Mouse (Mus musculus) heart, embryonic 10.5 days (tissue): ENCODE data around the gene Tctn1. TPM values are rescaled to one million over a fixed set of nuclear protein-coding genes. Genes with fewer than 3 reads are reported as not detected.

Experiments used
- DNase-seq: peaks from one replicate; pipeline ENCODE4 v3.0.0-alpha.2; 2017; ENCODE audit warnings: low spot score
- H3K27ac ChIP-seq: fragments of 300-500 bp; sonication (generic); 2 replicates; pipeline ENCODE4 v1.5.1; 2016; ENCODE audit warnings: mild to moderate bottlenecking
- H3K27me3 ChIP-seq: fragments of 300-500 bp; sonication (generic); 2 replicates; pipeline ENCODE4 v1.6.1; 2016; ENCODE audit warnings: mild to moderate bottlenecking; ENCODE audit not compliant: poor library complexity, insufficient read depth, severe bottlenecking
- H3K36me3 ChIP-seq: fragments of 300-500 bp; sonication (generic); 2 replicates; pipeline ENCODE4 v1.6.1; 2016; ENCODE audit warnings: mild to moderate bottlenecking, moderate library complexity
- H3K4me1 ChIP-seq: fragments of 300-500 bp; sonication (generic); 2 replicates; pipeline ENCODE4 v1.6.1; 2016; ENCODE audit warnings: mild to moderate bottlenecking
- H3K4me3 ChIP-seq: fragments of 300-500 bp; sonication (generic); 2 replicates; pipeline ENCODE4 v1.5.1; 2016; ENCODE audit warnings: mild to moderate bottlenecking, moderate library complexity
- H3K9me3 ChIP-seq: fragments of 300-500 bp; sonication (generic); 2 replicates; pipeline ENCODE4 v1.6.1; 2016; ENCODE audit warnings: mild to moderate bottlenecking, moderate library complexity
- WGBS: fragments of 180-500 bp; shearing (Covaris S2); methylation state at CpG from one replicate; pipeline ENCODE4 v1.1.7; 2016; 5-methylcytosine and 5-hydroxymethylcytosine counted together
- polyA plus RNA-seq: library from polyadenylated mRNA; unstranded; fragments of >200 nt; fragmentation: Nextera tagmentation; extraction: Ambion mirVana; gene quantifications from 2 replicates; pipeline ENCODE4 v1.2.1, GENCODE M21; 2016

The Tctn1 gene
- polyA plus RNA-seq, 1 experiment from 2014 or later = 3.1 TPM

DNA sequence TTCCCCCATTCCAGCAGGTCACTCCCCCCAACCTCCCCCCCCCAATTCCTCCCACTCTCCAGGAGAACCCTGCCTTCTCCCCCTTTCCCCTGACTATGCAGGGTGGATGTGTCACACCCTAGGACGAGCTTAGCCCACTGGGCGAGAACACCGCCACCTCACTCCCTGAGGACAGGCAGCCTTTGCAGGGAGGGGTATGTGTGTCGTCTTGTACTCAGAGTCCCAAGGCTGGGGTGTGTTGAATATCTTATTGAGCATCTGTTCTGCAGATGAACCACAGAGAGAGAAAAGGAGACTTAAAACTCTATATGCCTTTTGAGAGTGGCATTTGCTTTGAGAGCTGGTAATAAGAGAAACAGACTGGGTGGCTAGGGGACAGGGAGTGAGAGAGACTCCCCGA lies 27.1 kb downstream of the Tctn1 start:
- Histone ChIP-seq H3K27ac (no peak overlapping the region), H3K36me3 (peaks cover 28% of the 10 kb centered on the region), H3K4me1 (peaks cover 33% of the 10 kb centered on the region), H3K27me3 (no peaks in the 10 kb centered on the region), H3K9me3 (no peaks in the 10 kb centered on the region), H3K4me3 (no peak overlapping the region)
- WGBS = 68% methylated on average over 5 of the region's 5 CpGs
- DNase-seq = no peak

DNA sequence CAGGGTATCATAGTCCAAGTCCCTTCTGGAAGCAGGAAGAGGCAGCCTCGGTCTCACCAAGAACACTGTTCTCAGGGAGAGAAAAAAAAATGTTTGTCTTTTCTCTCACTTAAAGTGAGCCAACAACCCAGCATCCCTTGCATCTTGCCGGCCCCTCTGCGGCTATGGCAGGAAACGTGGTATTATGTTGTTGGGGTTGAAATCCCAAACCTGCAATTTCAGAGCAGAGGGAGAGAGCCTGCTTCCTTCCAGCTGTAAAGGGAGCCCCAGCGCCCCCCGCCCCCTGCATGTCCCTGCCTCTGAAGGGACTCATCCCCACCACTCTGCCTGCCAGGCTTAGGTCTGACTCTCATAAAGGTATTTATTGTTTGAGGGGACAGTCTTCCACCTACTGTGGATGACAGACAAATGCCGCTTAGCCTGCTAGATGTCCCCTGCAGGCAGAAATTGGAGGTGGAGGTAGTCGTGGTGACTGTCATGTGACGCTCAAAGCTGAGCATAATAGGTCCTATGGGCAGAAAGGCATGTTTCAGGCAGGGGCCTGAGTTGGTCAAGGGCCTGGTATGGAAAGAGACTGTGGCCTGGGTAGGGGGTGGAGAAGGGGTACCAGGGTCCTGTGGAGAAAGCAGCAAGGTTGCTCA lies 28.9 kb downstream of the Tctn1 start:
- 0 out of 2 replicates have a peak overlapping the region, but pooled peaks have one; percentile 2 for H3K27ac ChIP-seq
- no peak overlapping the region for H3K4me3 ChIP-seq
- H3K27me3 ChIP-seq = no peaks in the 10 kb centered on the region
- peaks cover 12% of the 10 kb centered on the region; the same call in 1 of the 2 replicates for H3K36me3 ChIP-seq
- WGBS = 71% methylated on average over 9 of the region's 9 CpGs
- no peak for DNase-seq
- H3K9me3 ChIP-seq = no peaks in the 10 kb centered on the region
- H3K4me1 ChIP-seq = peaks cover 36% of the 10 kb centered on the region

DNA sequence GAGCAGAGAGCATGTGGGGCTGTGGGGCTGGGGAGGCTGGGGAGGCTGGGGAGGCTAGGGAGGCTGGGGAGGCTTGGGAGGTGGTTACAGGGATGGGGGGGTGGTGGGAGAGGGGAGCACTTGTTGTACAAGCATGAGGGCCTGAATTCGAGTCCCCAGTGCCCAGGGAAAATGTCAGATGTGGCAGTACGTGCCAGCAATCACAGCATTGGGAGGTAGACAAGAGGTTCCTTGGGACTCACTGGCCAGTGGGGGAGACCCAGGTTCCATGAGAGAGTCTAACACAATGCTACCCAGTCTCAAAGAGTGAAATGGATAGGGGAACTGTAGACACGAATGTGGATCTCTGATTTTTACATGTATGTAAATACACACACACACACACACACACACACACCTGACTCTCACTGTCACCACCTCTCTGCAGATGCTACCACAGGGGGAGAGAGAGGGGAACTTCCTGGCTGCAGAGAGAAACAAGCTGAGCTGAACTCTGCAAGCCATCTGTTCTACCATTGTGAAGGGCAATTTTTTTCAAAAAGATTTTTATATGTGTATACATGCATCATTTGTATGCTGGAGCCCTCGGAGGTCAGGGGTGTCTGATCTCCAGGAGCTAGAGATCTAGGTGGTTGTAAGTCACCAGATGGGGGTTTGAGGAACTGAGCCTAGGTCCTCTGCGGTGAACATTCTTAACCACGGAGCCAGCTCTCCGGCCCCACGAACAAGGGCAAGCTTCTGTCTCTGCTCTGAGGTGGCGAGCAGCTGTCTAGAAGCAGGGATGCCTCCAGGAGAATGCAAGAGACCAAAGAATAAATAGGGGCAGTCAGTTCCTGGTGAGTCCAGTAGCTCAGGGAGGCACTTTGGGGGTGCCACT lies 29.7 kb downstream of the Tctn1 start:
- no peak overlapping the region for H3K4me3 ChIP-seq
- H3K4me1 ChIP-seq = peaks cover 34% of the 10 kb centered on the region
- peaks cover 8% of the 10 kb centered on the region; the same call in 1 of the 2 replicates for H3K36me3 ChIP-seq
- 81% methylated on average over 9 of the region's 9 CpGs for WGBS
- 0 out of 2 replicates have a peak overlapping the region, but pooled peaks have one; percentile 2 for H3K27ac ChIP-seq
- H3K9me3 ChIP-seq = no peaks in the 10 kb centered on the region
- no peak for DNase-seq
- H3K27me3 ChIP-seq = no peaks in the 10 kb centered on the region

- DNase-seq = no peak
- Histone ChIP-seq H3K27ac (no peak overlapping the region), H3K36me3 (0 out of 2 replicates have a peak, but pooled peaks cover under 1% of the 10 kb centered on the region), H3K27me3 (no peaks in the 10 kb centered on the region), H3K4me1 (peaks cover 28% of the 10 kb centered on the region), H3K9me3 (no peaks in the 10 kb centered on the region), H3K4me3 (no peak overlapping the region)
- 81% methylated on average over 12 of the region's 12 CpGs for whole genome bisulfite sequencing
Observed at GRCm38 (mm10) chr5:122233695-122234094, 30.6 kb downstream of the Tctn1 start.

- H3K9me3 ChIP-seq = peaks cover 2% of the 10 kb centered on the region; the same call in 1 of the 2 replicates
- H3K4me3 ChIP-seq = no peak overlapping the region
- 77% methylated on average over 14 of the region's 14 CpGs for WGBS
- no peak overlapping the region for H3K27ac ChIP-seq
- no peak for DNase-seq
- H3K27me3 ChIP-seq = no peaks in the 10 kb centered on the region
- H3K4me1 ChIP-seq = peaks cover 27% of the 10 kb centered on the region
- peaks cover 3% of the 10 kb centered on the region; the same call in 1 of the 2 replicates for H3K36me3 ChIP-seq
Observed at GRCm38 (mm10) chr5:122233077-122233581, 31.1 kb downstream of the Tctn1 start.

GRCm38 (mm10) chr5:122232004-122232403 lies 32.3 kb downstream of the Tctn1 start:
- Histone ChIP-seq H3K9me3 (peaks cover 4% of the 10 kb centered on the region; the same call in 1 of the 2 replicates), H3K4me3 (no peak overlapping the region), H3K27ac (no peak overlapping the region), H3K4me1 (peaks cover 27% of the 10 kb centered on the region), H3K27me3 (no peaks in the 10 kb centered on the region), H3K36me3 (peaks cover 9% of the 10 kb centered on the region; the same call in 1 of the 2 replicates)
- WGBS = 75% methylated on average over 5 of the region's 5 CpGs
- DNase-seq = no peak

GRCm38 (mm10) chr5:122231431-122231830 lies 32.8 kb downstream of the Tctn1 start:
- 55% methylated on average over 6 of the region's 6 CpGs for WGBS
- H3K9me3 ChIP-seq = peaks cover 4% of the 10 kb centered on the region; the same call in 1 of the 2 replicates
- DNase-seq = no peak
- H3K27ac ChIP-seq = no peak overlapping the region
- H3K27me3 ChIP-seq = no peaks in the 10 kb centered on the region
- peaks cover 27% of the 10 kb centered on the region for H3K4me1 ChIP-seq
- H3K4me3 ChIP-seq = no peak overlapping the region
- peaks cover 9% of the 10 kb centered on the region; the same call in 1 of the 2 replicates for H3K36me3 ChIP-seq

DNA sequence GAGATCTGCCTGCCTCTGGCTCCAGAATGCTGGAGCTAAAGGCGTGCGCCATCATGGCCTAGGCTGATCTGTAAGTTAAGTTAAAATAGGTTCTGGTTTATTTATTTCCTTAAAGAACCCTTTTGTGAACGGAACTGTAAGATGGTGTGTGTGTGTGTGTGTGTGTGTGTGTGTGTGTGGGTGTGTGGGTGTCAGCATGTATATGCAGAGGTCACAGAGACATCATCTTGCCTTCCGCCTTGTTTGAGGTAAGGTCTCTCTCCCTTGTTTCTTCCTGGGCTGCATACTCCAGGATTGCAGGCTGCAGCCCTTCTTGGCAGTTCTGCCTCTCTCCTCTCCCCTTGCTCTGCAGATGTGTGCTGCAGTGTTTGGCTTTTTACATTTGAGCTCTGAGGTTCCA lies 33.4 kb downstream of the Tctn1 start:
- Histone ChIP-seq H3K4me1 (peaks cover 27% of the 10 kb centered on the region), H3K36me3 (peaks cover 9% of the 10 kb centered on the region; the same call in 1 of the 2 replicates), H3K9me3 (peaks cover 4% of the 10 kb centered on the region; the same call in 1 of the 2 replicates), H3K4me3 (no peak overlapping the region), H3K27ac (no peak overlapping the region), H3K27me3 (no peaks in the 10 kb centered on the region)
- whole genome bisulfite sequencing = 95% methylated on average over 4 of the region's 4 CpGs
- no peak for DNase-seq

- Histone ChIP-seq H3K4me3 (no peak overlapping the region), H3K36me3 (peaks cover 9% of the 10 kb centered on the region; the same call in 1 of the 2 replicates), H3K27ac (no peak overlapping the region), H3K27me3 (no peaks in the 10 kb centered on the region), H3K4me1 (peaks cover 30% of the 10 kb centered on the region), H3K9me3 (peaks cover 4% of the 10 kb centered on the region; the same call in 1 of the 2 replicates)
- WGBS = 71% methylated on average over 3 of the region's 4 CpGs
- DNase-seq = no peak
Observed at GRCm38 (mm10) chr5:122228772-122229171, 35.5 kb downstream of the Tctn1 start.

- no peak for DNase-seq
- peaks cover 26% of the 10 kb centered on the region for H3K4me1 ChIP-seq
- peaks cover 9% of the 10 kb centered on the region; the same call in 1 of the 2 replicates for H3K36me3 ChIP-seq
- H3K4me3 ChIP-seq = no peak overlapping the region
- H3K27me3 ChIP-seq = no peaks in the 10 kb centered on the region
- no peak overlapping the region for H3K27ac ChIP-seq
- peaks cover 4% of the 10 kb centered on the region; the same call in 1 of the 2 replicates for H3K9me3 ChIP-seq
- 65% methylated on average over 3 of the region's 3 CpGs for WGBS
Observed at GRCm38 (mm10) chr5:122228271-122228765, 35.9 kb downstream of the Tctn1 start.

- 86% methylated on average over 2 of the region's 2 CpGs for WGBS
- Histone ChIP-seq H3K36me3 (peaks cover 9% of the 10 kb centered on the region; the same call in 1 of the 2 replicates), H3K4me1 (peaks cover 28% of the 10 kb centered on the region), H3K4me3 (no peak overlapping the region), H3K27ac (no peak overlapping the region), H3K27me3 (no peaks in the 10 kb centered on the region), H3K9me3 (peaks cover 4% of the 10 kb centered on the region; the same call in 1 of the 2 replicates)
- no peak for DNase-seq
Observed at GRCm38 (mm10) chr5:122224291-122224690, 40.0 kb downstream of the Tctn1 start.

DNA sequence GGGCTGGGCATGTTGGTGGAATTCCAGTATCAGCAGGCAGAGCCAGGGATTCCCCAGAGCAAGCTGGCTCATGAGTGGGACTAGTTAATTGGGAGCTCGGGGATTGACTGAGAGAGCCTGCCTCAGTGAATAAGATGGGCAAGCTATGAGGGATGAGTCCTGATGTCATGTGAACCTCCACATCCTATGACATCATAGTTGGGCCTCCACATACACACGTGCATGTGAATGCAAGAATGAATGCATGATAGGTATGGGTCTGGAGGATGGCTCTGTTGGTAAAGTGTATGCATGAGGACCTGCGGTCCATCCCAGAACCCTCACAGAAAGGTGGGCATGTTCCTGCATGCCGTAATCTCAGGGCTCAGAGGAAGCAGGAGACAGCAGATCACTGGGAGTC lies 43.2 kb downstream of the Tctn1 start:
- H3K27ac ChIP-seq = no peak overlapping the region
- 83% methylated on average over 4 of the region's 4 CpGs for WGBS

More for the DNA sequence above, 43.2 kb downstream of the Tctn1 start:
- H3K36me3 ChIP-seq = no peaks in the 10 kb centered on the region
- no peaks in the 10 kb centered on the region for H3K9me3 ChIP-seq
- H3K4me3 ChIP-seq = no peak overlapping the region
- DNase-seq = no peak
- H3K27me3 ChIP-seq = no peaks in the 10 kb centered on the region
- H3K4me1 ChIP-seq = peaks cover 30% of the 10 kb centered on the region
